13 mouse cellular contexts compared by ENCODE assay signal in genomic region chr1:132296051-132296450, GRCm38 (mm10). TPM values are rescaled to one million over a fixed set of nuclear protein-coding genes. Genes with fewer than 3 reads are reported as not detected.
DNase-seq lines count a peak whose midpoint lies in the region; ATAC-seq and TF ChIP-seq lines count a peak whose summit lies in the region.
"Had no signal": no experiment of that assay in that cellular context is flagged by ENCODE, and none has a peak within 500 bp of the region (broad histone marks: within the 10 kb centered on the region; RNA-seq: fewer than 3 reads in every experiment).

No protein-coding gene starts in this region.

- TF ChIP-seq CTCF in left cerebral cortex, adult 2 months (IDR thresholded peaks at IDR 0.05): no peak

- no peaks in the 10 kb centered on the region for H3K36me3 ChIP-seq in embryonic facial prominence, embryonic 14.5 days (ENCODE audit: control insufficient read depth, insufficient read depth, low read length)
- no peaks in the 10 kb centered on the region for H3K36me3 ChIP-seq in embryonic facial prominence, embryonic 10.5 days (replicated peaks)
- H3K36me3 ChIP-seq: heart, embryonic 15.5 days had no signal

- DNase-seq in embryonic facial prominence, embryonic 14.5 days (ENCODE audit: low spot score): peak; percentile 20
- no peak for DNase-seq in embryonic facial prominence, embryonic 10.5 days (ENCODE audit: low spot score)
- DNase-seq in left cerebral cortex, postnatal 4 days: peak; percentile 34
- DNase-seq in left cerebral cortex, adult 2 months (ENCODE audit: extremely low spot score in 1 of 2, low spot score in 2 of 2): no peak
- DNase-seq in ZHBTc4 (ENCODE audit: low read depth, low spot score): peak; percentile 38
- DNase-seq in gastrocnemius, postnatal 4 days (ENCODE audit: low spot score in 2 of 2): peak; percentile 45 to 72
- no peak for DNase-seq in cerebellum, adult 9-11 months
- DNase-seq: cerebellum, adult 2 months; kidney, postnatal 14 days had no signal

- H3K4me2 ChIP-seq in embryonic facial prominence, embryonic 14.5 days (ENCODE audit: low read depth, low read length): no peak overlapping the region
- H3K4me2 ChIP-seq: heart, embryonic 15.5 days had no signal

- intact Hi-C loops in left cerebral cortex, postnatal 4 days (cut with DNase I): no loop called here
- intact Hi-C loops in left cerebral cortex, adult 2 months (cut with DNase I): no loop called here

- H3K9ac ChIP-seq in embryonic facial prominence, embryonic 14.5 days (ENCODE audit: low read depth, low read length): no peak overlapping the region
- H3K9ac ChIP-seq: heart, embryonic 15.5 days had no signal

- H3K27ac ChIP-seq in embryonic facial prominence, embryonic 14.5 days (replicated peaks; ENCODE audit: low read depth, low read length): no peak overlapping the region
- no peak overlapping the region for H3K27ac ChIP-seq in embryonic facial prominence, embryonic 10.5 days (replicated peaks)
- no peak overlapping the region for H3K27ac ChIP-seq in left cerebral cortex, adult 2 months
- H3K27ac ChIP-seq: heart, embryonic 15.5 days had no signal

- 63% methylated on average over 3 of the region's 3 CpGs for WGBS in embryonic facial prominence, embryonic 14.5 days
- 64% methylated on average over 3 of the region's 3 CpGs for WGBS in embryonic facial prominence, embryonic 10.5 days

- H3K27me3 ChIP-seq in embryonic facial prominence, embryonic 14.5 days (replicated peaks; ENCODE audit: control insufficient read depth, insufficient read depth, low read length): peaks cover 34% of the 10 kb centered on the region
- peaks cover 69% of the 10 kb centered on the region for H3K27me3 ChIP-seq in embryonic facial prominence, embryonic 10.5 days (replicated peaks; ENCODE audit: low read depth, poor library complexity, severe bottlenecking)

- no peaks in the 10 kb centered on the region for H3K9me3 ChIP-seq in embryonic facial prominence, embryonic 14.5 days (ENCODE audit: control insufficient read depth, low read length)
- H3K9me3 ChIP-seq in embryonic facial prominence, embryonic 10.5 days: no peaks in the 10 kb centered on the region
- H3K9me3 ChIP-seq: heart, embryonic 15.5 days had no signal

- ATAC-seq in embryonic facial prominence, embryonic 14.5 days (ENCODE audit: low read depth): no peak
- ATAC-seq in erythroblast, adult 5-6 weeks (replicated peaks; ENCODE audit: low FRiP score, poor library complexity, severe bottlenecking): no peak

- H3K4me1 ChIP-seq in embryonic facial prominence, embryonic 14.5 days (ENCODE audit: control insufficient read depth, insufficient read depth, low read length): peaks cover 18% of the 10 kb centered on the region
- peaks cover 53% of the 10 kb centered on the region for H3K4me1 ChIP-seq in embryonic facial prominence, embryonic 10.5 days

- no peak overlapping the region for H3K4me3 ChIP-seq in embryonic facial prominence, embryonic 14.5 days (ENCODE audit: low read depth, low read length)
- no peak overlapping the region for H3K4me3 ChIP-seq in embryonic facial prominence, embryonic 10.5 days
- no peak overlapping the region for H3K4me3 ChIP-seq in left cerebral cortex, adult 2 months
- H3K4me3 ChIP-seq: erythroblast, embryonic 14.5 days; heart, embryonic 15.5 days had no signal

RNA-seq across cellular contexts. Expression of gene Klhdc8a, which starts 2.4 kb away (rescaled TPM):
- polyA plus RNA-seq in embryonic facial prominence, embryonic 14.5 days (2014; fragmentation: Nextera tagmentation; extraction: Ambion mirVana): 0.52 and 0.70 TPM in 2 replicates
- 0.46 and 0.58 TPM in 2 replicates for polyA plus RNA-seq in embryonic facial prominence, embryonic 10.5 days (2016; fragmentation: Nextera tagmentation; extraction: Ambion mirVana)
- 10 to 100 TPM in 1 of 2 experiments, 1 to 10 TPM in 1; 9.1 to 10.7 TPM for total RNA-seq in left cerebral cortex, postnatal 4 days (2021)
- total RNA-seq in left cerebral cortex, adult 2 months (2021): 10 to 100 TPM; 12.2 to 13.2 TPM
- total RNA-seq in gastrocnemius, postnatal 4 days (2021): under 1 TPM; 0.49 to 0.98 TPM
- total RNA-seq in erythroblast, adult 5-6 weeks (2015; ENCODE audit: low replicate concordance): not detected in 2 replicates
- total RNA-seq in erythroblast, adult 5-6 weeks (2017; ENCODE audit: low replicate concordance): not detected in 2 replicates
- total RNA-seq: megakaryocyte progenitor cell, adult 5-6 weeks had no signal
- polyA plus RNA-seq: erythroblast, embryonic 14.5 days had no signal

RNA-seq across cellular contexts. Expression of gene Nuak2, which starts 19.9 kb away (rescaled TPM):
- polyA plus RNA-seq in embryonic facial prominence, embryonic 14.5 days (2014; fragmentation: Nextera tagmentation; extraction: Ambion mirVana): 5.2 and 6.1 TPM in 2 replicates
- polyA plus RNA-seq in embryonic facial prominence, embryonic 10.5 days (2016; fragmentation: Nextera tagmentation; extraction: Ambion mirVana): 12.6 and 19.6 TPM in 2 replicates
- total RNA-seq in left cerebral cortex, postnatal 4 days (2021): 1 to 10 TPM; 2.6 to 3.2 TPM
- total RNA-seq in left cerebral cortex, adult 2 months (2021): 1 to 10 TPM; 1.4 TPM
- total RNA-seq in gastrocnemius, postnatal 4 days (2021): 1 to 10 TPM; 2.8 to 2.9 TPM
- 4.4 and 7.7 TPM in 2 replicates for total RNA-seq in erythroblast, adult 5-6 weeks (2015; ENCODE audit: low replicate concordance)
- 1.8 and 3.7 TPM in 2 replicates for total RNA-seq in erythroblast, adult 5-6 weeks (2017; ENCODE audit: low replicate concordance)
- polyA plus RNA-seq: erythroblast, embryonic 14.5 days had no signal

Comparison
In these comparisons a context has a peak if more than half of its experiments do, and no peak if none do; other contexts are left out.
1. DNase-seq: peak in embryonic facial prominence, embryonic 14.5 days (single experiment), left cerebral cortex, postnatal 4 days (single experiment), ZHBTc4 (single experiment) and gastrocnemius, postnatal 4 days (2 of 2); none in embryonic facial prominence, embryonic 10.5 days (single experiment), left cerebral cortex, adult 2 months (0 of 2) and cerebellum, adult 9-11 months (single experiment).
2. RNA of gene Klhdc8a, which starts 2.4 kb away (total RNA-seq): 12.2 to 13.2 TPM in left cerebral cortex, adult 2 months and 9.1 to 10.7 TPM in left cerebral cortex, postnatal 4 days; 0.49 to 0.98 TPM in gastrocnemius, postnatal 4 days and not detected in erythroblast, adult 5-6 weeks; every median in the first group is over 4 times any median in the second.